Mouse (Mus musculus): Measurements from ENCODE around the gene Nr2f6. TPM values are rescaled to one million over a fixed set of nuclear protein-coding genes. Genes with fewer than 3 reads are reported as not detected.
A peak's percentile ranks its signal among the peaks of the same experiment; 100 is the strongest.
"Not testable (repeated sequence)": the region's sequence is repeated elsewhere in the genome, so short reads cannot be mapped to it uniquely, and the experiment has no call there.

Gene Nr2f6
- total RNA-seq, 2 experiments from 2014 or later = 6.7 TPM; not detected in 1

DNA sequence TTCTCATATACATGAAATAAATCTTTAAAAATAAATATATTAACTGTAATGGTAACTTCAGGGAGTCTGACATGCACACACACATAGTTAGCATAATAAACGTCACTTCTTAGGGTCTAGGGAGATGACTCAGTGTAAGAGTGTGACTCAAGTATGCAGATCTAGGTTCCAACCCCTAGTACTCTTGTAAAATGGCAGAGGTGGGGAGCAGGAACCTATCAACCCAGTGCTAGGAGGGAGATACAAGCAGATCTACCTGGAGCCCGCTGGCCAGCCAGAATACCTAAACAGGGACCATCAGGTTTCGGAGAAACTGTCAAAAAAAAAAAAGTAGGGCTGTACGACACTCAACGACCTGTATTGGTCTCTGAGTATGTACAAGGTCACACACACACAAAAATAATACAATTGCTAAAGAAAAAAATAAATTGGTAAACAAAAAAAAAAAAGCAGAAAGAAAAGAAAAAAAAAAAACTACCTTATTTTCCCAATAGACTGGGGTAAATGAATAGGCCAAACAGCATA, 11.0 kb downstream of the Nr2f6 start:
- ATAC-seq (replicated peaks; ENCODE audit: low FRiP score, poor library complexity, severe bottlenecking) = no peak

DNA sequence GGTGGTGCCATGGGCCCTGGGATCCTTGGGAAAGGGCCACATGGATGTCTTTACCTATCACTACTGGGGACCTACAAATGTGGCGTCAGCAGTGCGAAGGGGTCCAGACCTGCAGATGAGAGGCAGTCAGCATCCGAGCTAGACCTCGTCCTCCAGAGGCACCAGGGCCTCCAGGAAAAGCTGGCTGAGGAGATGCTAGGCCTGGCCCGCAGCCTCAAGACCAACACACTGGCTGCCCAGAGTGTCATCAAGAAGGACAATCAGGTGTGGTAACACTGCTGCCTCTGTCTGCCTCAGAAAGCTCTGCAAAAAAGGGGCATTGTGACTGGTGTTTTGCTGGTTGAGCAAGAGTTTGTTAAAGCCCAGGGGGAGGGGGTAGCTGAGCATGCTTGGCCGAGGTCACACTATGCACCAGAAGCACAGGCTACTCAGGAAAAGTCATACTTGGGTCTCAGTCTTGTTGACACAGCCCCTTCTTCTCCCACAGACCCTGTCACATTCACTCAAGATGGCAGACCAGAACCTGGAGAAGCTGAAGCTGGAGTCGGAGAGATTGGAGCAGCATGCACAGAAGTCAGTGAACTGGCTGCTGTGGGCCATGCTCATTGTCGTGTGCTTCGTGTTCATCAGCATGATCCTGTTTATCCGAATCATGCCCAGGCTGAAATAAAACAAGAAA, 12.6 kb downstream of the Nr2f6 start:
- ATAC-seq (replicated peaks; ENCODE audit: low FRiP score, poor library complexity, severe bottlenecking) = no peak

DNA sequence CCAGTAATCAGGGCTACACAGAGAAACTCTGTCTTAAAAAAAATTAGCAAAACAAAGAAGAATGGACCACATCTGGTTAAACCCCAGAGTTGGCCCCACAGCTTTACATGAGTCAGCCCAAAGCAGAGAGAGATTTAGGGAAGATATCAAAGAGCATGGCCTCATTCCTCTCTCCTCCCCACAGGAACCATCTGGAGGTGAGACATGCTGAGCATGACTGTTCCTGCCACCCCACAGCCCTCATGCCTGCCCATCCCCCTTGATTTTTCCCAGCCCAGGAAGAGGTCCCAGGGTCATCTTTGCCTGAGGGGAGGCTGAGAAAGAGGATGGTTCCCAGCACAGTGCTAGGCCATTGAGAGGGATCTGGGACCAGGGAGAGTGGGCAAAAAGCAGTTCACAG, 13.4 kb downstream of the Nr2f6 start:
- no peak for ATAC-seq (replicated peaks; ENCODE audit: low FRiP score, poor library complexity, severe bottlenecking)

DNA sequence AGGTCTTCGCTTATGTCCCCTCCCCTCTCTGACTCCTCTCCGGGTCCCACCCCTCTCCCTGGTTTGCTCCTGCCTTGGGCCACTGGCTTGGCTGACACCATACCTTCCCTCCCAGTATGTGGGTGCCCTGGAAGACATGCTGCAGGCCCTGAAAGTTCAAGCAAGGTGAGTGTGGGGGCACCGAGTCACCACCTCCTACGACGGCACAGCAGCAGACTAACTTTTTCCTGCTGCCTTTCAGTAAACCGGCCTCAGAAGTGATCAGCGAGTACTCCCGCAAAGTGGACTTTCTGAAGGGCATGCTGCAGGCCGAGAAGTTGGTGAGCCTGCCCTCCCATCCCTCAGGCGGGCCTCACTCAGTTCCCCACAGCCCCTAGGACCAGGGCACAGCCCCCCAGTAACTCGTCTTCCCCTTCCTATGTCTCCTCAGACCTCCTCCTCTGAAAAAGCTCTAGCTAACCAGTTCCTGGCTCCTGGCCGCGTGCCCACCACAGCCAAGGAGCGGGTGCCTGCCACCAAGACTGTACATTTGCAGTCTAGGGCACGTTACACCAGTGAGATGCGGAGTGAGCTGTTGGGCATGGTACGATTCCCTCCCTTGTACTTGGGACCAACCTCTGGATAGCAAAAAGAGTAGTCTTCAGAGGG, 14.1 kb downstream of the Nr2f6 start:
- no peak for ATAC-seq (replicated peaks; ENCODE audit: low FRiP score, poor library complexity, severe bottlenecking)

GRCm38 (mm10) chr8:71366771-71367528, 14.8 kb downstream of the Nr2f6 start, which contains the start of gene Use1:
Use1 (plus strand) TSS chr8:71366848.
- ATAC-seq (replicated peaks; ENCODE audit: low FRiP score, poor library complexity, severe bottlenecking) = peak; percentile 81

- no peak for ATAC-seq (replicated peaks; ENCODE audit: low FRiP score, poor library complexity, severe bottlenecking)
Measured at GRCm38 (mm10) chr8:71358026-71358425, 23.7 kb downstream of the Nr2f6 start.

DNA sequence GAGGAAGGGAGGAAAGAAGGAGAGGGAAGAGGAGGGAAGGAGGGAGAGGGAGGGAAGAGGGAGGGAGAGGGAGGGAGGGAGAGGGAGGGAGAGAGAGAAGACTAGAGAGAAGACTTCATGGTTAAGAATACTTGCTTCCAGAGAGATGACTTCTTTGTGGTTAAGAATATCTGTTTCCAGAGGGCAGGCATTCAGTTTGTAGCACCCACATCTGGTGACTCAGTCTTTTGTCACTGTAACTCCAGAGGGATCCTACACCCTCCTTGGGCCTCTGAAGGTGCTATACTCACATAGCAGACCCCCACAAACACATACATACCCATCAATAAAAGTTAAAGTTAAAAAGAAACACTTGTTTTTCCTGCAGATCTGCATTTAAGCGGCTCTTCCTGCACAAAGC, 30.2 kb downstream of the Nr2f6 start:
- ATAC-seq (replicated peaks; ENCODE audit: low FRiP score, poor library complexity, severe bottlenecking) = no peak

DNA sequence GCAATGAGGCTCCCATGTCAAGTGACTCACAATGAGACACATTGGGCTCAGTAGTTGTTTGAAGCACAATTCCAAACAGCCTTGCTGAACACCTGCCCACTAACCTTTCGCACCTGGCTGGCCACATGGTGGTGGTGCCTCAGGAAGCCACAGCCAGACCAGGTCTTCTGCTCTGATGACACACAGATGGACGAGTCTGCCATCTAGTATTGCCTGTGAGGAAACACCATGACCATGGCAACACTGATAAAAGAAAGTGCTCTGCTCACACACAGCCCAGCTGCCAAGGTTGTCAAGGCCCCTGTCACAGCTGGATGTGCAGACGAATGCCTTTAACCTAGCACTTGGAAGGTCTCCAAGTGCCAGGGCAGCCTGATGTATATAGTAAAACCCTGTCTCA, 30.6 kb downstream of the Nr2f6 start:
- no peak for ATAC-seq (replicated peaks; ENCODE audit: low FRiP score, poor library complexity, severe bottlenecking)

GRCm38 (mm10) chr8:71346581-71346980, 35.2 kb downstream of the Nr2f6 start:
- no peak for ATAC-seq (replicated peaks; ENCODE audit: low FRiP score, poor library complexity, severe bottlenecking)

DNA sequence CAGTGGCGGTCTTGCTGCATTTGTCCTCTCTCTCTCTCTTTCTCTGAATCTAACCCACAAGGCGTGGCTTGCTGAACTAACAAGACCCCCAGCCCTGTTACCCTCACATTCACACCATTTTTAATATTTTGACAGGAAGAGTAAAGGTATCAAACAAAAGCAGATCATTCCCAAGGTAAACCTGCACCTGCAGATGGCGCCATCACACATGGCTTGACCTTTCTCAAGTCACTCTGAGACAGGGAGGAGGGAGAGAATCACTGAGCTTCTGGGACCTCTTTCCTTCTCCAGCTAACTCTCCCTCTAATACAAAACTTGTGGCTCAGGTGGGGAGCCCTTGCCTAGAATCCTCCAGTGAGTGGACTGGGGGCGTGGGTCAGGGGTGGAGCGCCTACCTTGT, 41.1 kb downstream of the Nr2f6 start:
- no peak for ATAC-seq (replicated peaks; ENCODE audit: low FRiP score, poor library complexity, severe bottlenecking)

DNA sequence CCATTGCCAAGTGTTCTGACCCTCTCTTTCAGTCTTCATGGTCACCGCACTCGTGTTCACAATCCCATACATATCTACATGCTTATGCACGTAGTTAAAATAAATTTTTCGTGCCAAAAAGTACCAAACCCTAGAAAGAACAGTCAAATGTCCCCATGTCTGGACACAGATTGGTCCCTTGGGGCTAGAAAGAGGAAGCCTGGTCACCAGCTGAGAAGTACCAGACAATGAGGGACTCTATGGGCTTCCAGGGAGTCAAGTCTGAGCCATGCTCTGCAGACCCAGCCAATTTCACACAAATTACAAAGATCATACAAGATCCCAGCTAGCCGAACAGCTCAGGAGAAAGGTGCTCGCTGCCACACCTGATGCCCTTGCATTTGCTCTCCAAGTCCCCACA, 43.9 kb downstream of the Nr2f6 start:
- ATAC-seq (replicated peaks; ENCODE audit: low FRiP score, poor library complexity, severe bottlenecking) = not testable (repeated sequence)

GRCm38 (mm10) chr8:71324848-71325247, 56.9 kb downstream of the Nr2f6 start:
- peak; percentile 49; the same call in 1 of the 2 replicates for ATAC-seq (replicated peaks; ENCODE audit: low FRiP score, poor library complexity, severe bottlenecking)

Other genes starting within 250 kb of the Nr2f6 start
- 26.3 and 29.3 TPM in 2 replicates for gene Myo9b, start 109.2 kb downstream of the Nr2f6 start, total RNA-seq (2015; ENCODE audit: low replicate concordance)
- gene Myo9b, start 109.2 kb downstream of the Nr2f6 start, total RNA-seq (2017; ENCODE audit: low replicate concordance) = 23.4 and 32.3 TPM in 2 replicates
- gene Haus8, start 109.0 kb downstream of the Nr2f6 start, total RNA-seq (2015; ENCODE audit: low replicate concordance) = 36.4 and 49.9 TPM in 2 replicates
- 69.7 and 109 TPM in 2 replicates for gene Haus8, start 109.0 kb downstream of the Nr2f6 start, total RNA-seq (2017; ENCODE audit: low replicate concordance)
- gene Use1, start 15.1 kb downstream of the Nr2f6 start, total RNA-seq (2015; ENCODE audit: low replicate concordance) = 46.1 and 99.8 TPM in 2 replicates
- 48.1 and 59.2 TPM in 2 replicates for gene Use1, start 15.1 kb downstream of the Nr2f6 start, total RNA-seq (2017; ENCODE audit: low replicate concordance)
- 1.7 and 13.7 TPM in 2 replicates for gene Ocel1, start 10.7 kb downstream of the Nr2f6 start, total RNA-seq (2015; ENCODE audit: low replicate concordance)
- gene Ocel1, start 10.7 kb downstream of the Nr2f6 start, total RNA-seq (2017; ENCODE audit: low replicate concordance) = 10.4 and 10.7 TPM in 2 replicates
- gene Ushbp1, start 13.8 kb upstream of the Nr2f6 start, total RNA-seq (2015; ENCODE audit: low replicate concordance) = not detected in 2 replicates
- 0.64 TPM in 1 of 2 replicates, not detected in the other for gene Ushbp1, start 13.8 kb upstream of the Nr2f6 start, total RNA-seq (2017; ENCODE audit: low replicate concordance)
- gene Babam1, start 14.9 kb upstream of the Nr2f6 start, total RNA-seq (2015; ENCODE audit: low replicate concordance) = 35.0 and 51.6 TPM in 2 replicates
- 22.3 and 44.8 TPM in 2 replicates for gene Babam1, start 14.9 kb upstream of the Nr2f6 start, total RNA-seq (2017; ENCODE audit: low replicate concordance)
- gene Ankle1, start 24.1 kb upstream of the Nr2f6 start, total RNA-seq (2015; ENCODE audit: low replicate concordance) = 208 and 222 TPM in 2 replicates
- 343 and 473 TPM in 2 replicates for gene Ankle1, start 24.1 kb upstream of the Nr2f6 start, total RNA-seq (2017; ENCODE audit: low replicate concordance)
- gene Abhd8, start 81.7 kb upstream of the Nr2f6 start, total RNA-seq (2015; ENCODE audit: low replicate concordance) = 1.3 and 1.4 TPM in 2 replicates
- gene Abhd8, start 81.7 kb upstream of the Nr2f6 start, total RNA-seq (2017; ENCODE audit: low replicate concordance) = 3.0 and 4.5 TPM in 2 replicates
- 23.1 and 38.2 TPM in 2 replicates for gene Mrpl34, start 83.0 kb upstream of the Nr2f6 start, total RNA-seq (2015; ENCODE audit: low replicate concordance)
- 14.1 and 17.5 TPM in 2 replicates for gene Mrpl34, start 83.0 kb upstream of the Nr2f6 start, total RNA-seq (2017; ENCODE audit: low replicate concordance)
- 23.9 and 35.7 TPM in 2 replicates for gene Dda1, start 87.2 kb upstream of the Nr2f6 start, total RNA-seq (2015; ENCODE audit: low replicate concordance)
- gene Dda1, start 87.2 kb upstream of the Nr2f6 start, total RNA-seq (2017; ENCODE audit: low replicate concordance) = 17.8 and 18.1 TPM in 2 replicates
- not detected in 2 replicates for gene Ano8, start 104.0 kb upstream of the Nr2f6 start, total RNA-seq (2015; ENCODE audit: low replicate concordance)
- gene Ano8, start 104.0 kb upstream of the Nr2f6 start, total RNA-seq (2017; ENCODE audit: low replicate concordance) = 0.13 TPM in 1 of 2 replicates, not detected in the other
- 2.1 and 4.0 TPM in 2 replicates for gene Gtpbp3, start 106.1 kb upstream of the Nr2f6 start, total RNA-seq (2015; ENCODE audit: low replicate concordance)
- 0.83 and 4.0 TPM in 2 replicates for gene Gtpbp3, start 106.1 kb upstream of the Nr2f6 start, total RNA-seq (2017; ENCODE audit: low replicate concordance)
- not detected in 2 replicates for gene Plvap, start 129.8 kb upstream of the Nr2f6 start, total RNA-seq (2015; ENCODE audit: low replicate concordance)
- gene Plvap, start 129.8 kb upstream of the Nr2f6 start, total RNA-seq (2017; ENCODE audit: low replicate concordance) = not detected in 2 replicates
- not detected in 2 replicates for gene Ccdc194, start 143.8 kb upstream of the Nr2f6 start, total RNA-seq (2015; ENCODE audit: low replicate concordance)
- not detected in 2 replicates for gene Ccdc194, start 143.8 kb upstream of the Nr2f6 start, total RNA-seq (2017; ENCODE audit: low replicate concordance)
- 7.6 TPM in 1 of 2 replicates, not detected in the other for gene Bst2, start 155.5 kb upstream of the Nr2f6 start, total RNA-seq (2015; ENCODE audit: low replicate concordance)
- gene Bst2, start 155.5 kb upstream of the Nr2f6 start, total RNA-seq (2017; ENCODE audit: low replicate concordance) = 15.1 and 28.2 TPM in 2 replicates
- 7.6 and 9.6 TPM in 2 replicates for gene Mvb12a, start 161.0 kb upstream of the Nr2f6 start, total RNA-seq (2015; ENCODE audit: low replicate concordance)
- 2.1 and 4.5 TPM in 2 replicates for gene Mvb12a, start 161.0 kb upstream of the Nr2f6 start, total RNA-seq (2017; ENCODE audit: low replicate concordance)
- gene Tmem221, start 176.9 kb upstream of the Nr2f6 start, total RNA-seq (2015; ENCODE audit: low replicate concordance) = not detected in 2 replicates
- not detected in 2 replicates for gene Tmem221, start 176.9 kb upstream of the Nr2f6 start, total RNA-seq (2017; ENCODE audit: low replicate concordance)
- gene Nxnl1, start 184.6 kb upstream of the Nr2f6 start, total RNA-seq (2015; ENCODE audit: low replicate concordance) = not detected in 2 replicates
- not detected in 2 replicates for gene Nxnl1, start 184.6 kb upstream of the Nr2f6 start, total RNA-seq (2017; ENCODE audit: low replicate concordance)
- 1.1 and 1.7 TPM in 2 replicates for gene Slc27a1, start 186.9 kb upstream of the Nr2f6 start, total RNA-seq (2015; ENCODE audit: low replicate concordance)
- not detected in 2 replicates for gene Slc27a1, start 186.9 kb upstream of the Nr2f6 start, total RNA-seq (2017; ENCODE audit: low replicate concordance)
- 31.4 and 36.9 TPM in 2 replicates for gene Pgls, start 210.2 kb upstream of the Nr2f6 start, total RNA-seq (2015; ENCODE audit: low replicate concordance)
- 14.8 and 31.8 TPM in 2 replicates for gene Pgls, start 210.2 kb upstream of the Nr2f6 start, total RNA-seq (2017; ENCODE audit: low replicate concordance)
- gene Fam129c, start 215.7 kb upstream of the Nr2f6 start, total RNA-seq (2015; ENCODE audit: low replicate concordance) = 54.1 and 135 TPM in 2 replicates
- gene Fam129c, start 215.7 kb upstream of the Nr2f6 start, total RNA-seq (2017; ENCODE audit: low replicate concordance) = 7.4 and 32.9 TPM in 2 replicates
- gene Colgalt1, start 229.0 kb upstream of the Nr2f6 start, total RNA-seq (2015; ENCODE audit: low replicate concordance) = 5.9 and 19.5 TPM in 2 replicates
- gene Colgalt1, start 229.0 kb upstream of the Nr2f6 start, total RNA-seq (2017; ENCODE audit: low replicate concordance) = 9.2 and 11.0 TPM in 2 replicates

Measured in erythroid progenitor cell, adult 5-6 weeks (primary cell).